Mouse (Mus musculus) limb, embryonic 11.5 days (tissue): ENCODE measurements around the gene Wrap73. TPM values are rescaled to one million over a fixed set of nuclear protein-coding genes. Genes with fewer than 3 reads are reported as not detected.

Source experiments
- ATAC-seq: fragments of 200-750 bp; cut with Nextera tagmentation; 2 replicates; pipeline ENCODE4 v1.8.0; 2017; ENCODE audit warnings: low read depth; ENCODE audit not compliant: insufficient number of reproducible peaks, low FRiP score, low TSS enrichment
- DNase-seq: peaks from one replicate; pipeline ENCODE4 v3.0.0-alpha.2; 2015; ENCODE audit warnings: low spot score
- H3K27ac ChIP-seq: fragments of 300-500 bp; sonication (generic); replicated peaks from 2 replicates; pipeline ENCODE4 v1.5.1; 2014; ENCODE audit warnings: low read depth, mild to moderate bottlenecking, low read length
- H3K27me3 ChIP-seq: fragments of 300-500 bp; sonication (generic); 2 replicates; pipeline ENCODE4 v1.6.1; 2014; ENCODE audit warnings: mild to moderate bottlenecking, low read length, mixed read lengths; ENCODE audit not compliant: control insufficient read depth, insufficient read depth
- H3K36me3 ChIP-seq: fragments of 300-500 bp; sonication (generic); 2 replicates; pipeline ENCODE4 v1.6.1; 2014; ENCODE audit warnings: mild to moderate bottlenecking, low read length, moderate library complexity, mixed read lengths; ENCODE audit not compliant: control insufficient read depth, insufficient read depth
- H3K4me1 ChIP-seq: fragments of 300-500 bp; sonication (generic); 2 replicates; pipeline ENCODE4 v1.6.1; 2014; ENCODE audit warnings: low read length, mixed read lengths; ENCODE audit not compliant: control insufficient read depth, insufficient read depth
- H3K4me2 ChIP-seq: fragments of 300-500 bp; sonication (generic); 2 replicates; pipeline ENCODE4 v1.6.1; 2014; ENCODE audit warnings: low read depth, mild to moderate bottlenecking, moderate library complexity; ENCODE audit not compliant: severe bottlenecking
- H3K4me3 ChIP-seq: fragments of 300-500 bp; sonication (generic); 2 replicates; pipeline ENCODE4 v1.5.1; 2014; ENCODE audit warnings: low read depth, low read length
- H3K9ac ChIP-seq: fragments of 300-500 bp; sonication (generic); 2 replicates; pipeline ENCODE4 v1.6.1; 2014; ENCODE audit warnings: mild to moderate bottlenecking, low read length
- H3K9me3 ChIP-seq: fragments of 300-500 bp; sonication (generic); 2 replicates; pipeline ENCODE4 v1.6.1; 2016; ENCODE audit warnings: low read length; ENCODE audit not compliant: control insufficient read depth
- WGBS: fragments of 180-500 bp; shearing (Covaris S2); extraction: QIAGEN DNeasy Blood & Tissue Kit; methylation state at CpG from one replicate; pipeline ENCODE4 v1.1.7; 2014; 5-methylcytosine and 5-hydroxymethylcytosine counted together
- polyA plus RNA-seq: library from polyadenylated mRNA; unstranded; fragments of >200 nt; fragmentation: Nextera tagmentation; extraction: Ambion mirVana; gene quantifications from 2 replicates; pipeline ENCODE4 v1.2.1, GENCODE M21; 2014

The Wrap73 gene
- polyA plus RNA-seq, 1 experiment from 2014 or later: 48.0 TPM

DNA sequence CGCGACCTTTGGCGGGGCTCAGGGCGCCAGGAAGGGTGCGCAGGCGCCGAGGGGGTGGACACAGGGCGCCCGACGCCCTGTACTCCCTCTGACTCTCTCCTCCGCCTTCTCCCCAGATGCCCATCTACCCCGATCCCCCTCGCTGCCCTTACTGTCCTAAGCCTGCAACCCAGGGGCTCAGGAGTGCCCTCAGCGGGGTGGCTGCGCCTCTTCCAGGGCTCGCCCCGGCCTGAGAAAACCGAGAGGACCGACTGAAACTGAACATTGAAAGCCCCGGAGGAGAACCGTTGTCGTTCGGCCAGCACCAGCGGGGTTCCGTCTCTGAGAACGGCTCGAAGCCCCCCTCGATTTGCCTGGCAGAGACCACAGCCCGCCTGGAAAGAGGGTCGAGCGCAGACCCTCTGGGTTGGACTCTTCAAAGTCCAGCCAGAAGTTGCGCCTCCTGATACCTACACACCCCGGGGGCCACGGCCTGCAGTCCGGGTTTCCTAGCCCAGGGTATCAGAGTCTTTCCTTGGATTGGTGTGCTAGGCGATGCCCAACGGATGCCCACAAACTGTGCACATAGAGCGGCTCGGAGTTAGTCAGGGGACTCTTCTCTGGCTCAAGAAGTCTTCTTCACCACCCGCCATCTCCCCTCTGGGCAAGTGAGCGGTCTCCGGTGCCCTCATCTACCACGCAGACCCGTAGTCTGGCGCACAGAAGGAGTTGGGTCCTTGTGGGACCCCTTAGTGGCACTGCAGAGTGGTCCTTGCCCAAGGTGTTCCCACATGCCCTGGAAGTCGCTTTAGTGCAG lies 1.8 kb upstream of the Wrap73 start:
- H3K4me1 ChIP-seq: peaks cover 13% of the 10 kb centered on the region; the same call in 1 of the 2 replicates
- H3K36me3 ChIP-seq: no peaks in the 10 kb centered on the region
- peak overlapping the region; percentile 38 for H3K4me3 ChIP-seq
- H3K9ac ChIP-seq: peak overlapping the region; percentile 47
- H3K27me3 ChIP-seq: peaks cover 57% of the 10 kb centered on the region
- H3K9me3 ChIP-seq: no peaks in the 10 kb centered on the region
- H3K4me2 ChIP-seq: peak overlapping the region; percentile 78
- ATAC-seq (no peak), DNase-seq (peak; percentile 62)
- no peak overlapping the region for H3K27ac ChIP-seq
- 2% methylated on average over 37 of the region's 46 CpGs for WGBS

DNA sequence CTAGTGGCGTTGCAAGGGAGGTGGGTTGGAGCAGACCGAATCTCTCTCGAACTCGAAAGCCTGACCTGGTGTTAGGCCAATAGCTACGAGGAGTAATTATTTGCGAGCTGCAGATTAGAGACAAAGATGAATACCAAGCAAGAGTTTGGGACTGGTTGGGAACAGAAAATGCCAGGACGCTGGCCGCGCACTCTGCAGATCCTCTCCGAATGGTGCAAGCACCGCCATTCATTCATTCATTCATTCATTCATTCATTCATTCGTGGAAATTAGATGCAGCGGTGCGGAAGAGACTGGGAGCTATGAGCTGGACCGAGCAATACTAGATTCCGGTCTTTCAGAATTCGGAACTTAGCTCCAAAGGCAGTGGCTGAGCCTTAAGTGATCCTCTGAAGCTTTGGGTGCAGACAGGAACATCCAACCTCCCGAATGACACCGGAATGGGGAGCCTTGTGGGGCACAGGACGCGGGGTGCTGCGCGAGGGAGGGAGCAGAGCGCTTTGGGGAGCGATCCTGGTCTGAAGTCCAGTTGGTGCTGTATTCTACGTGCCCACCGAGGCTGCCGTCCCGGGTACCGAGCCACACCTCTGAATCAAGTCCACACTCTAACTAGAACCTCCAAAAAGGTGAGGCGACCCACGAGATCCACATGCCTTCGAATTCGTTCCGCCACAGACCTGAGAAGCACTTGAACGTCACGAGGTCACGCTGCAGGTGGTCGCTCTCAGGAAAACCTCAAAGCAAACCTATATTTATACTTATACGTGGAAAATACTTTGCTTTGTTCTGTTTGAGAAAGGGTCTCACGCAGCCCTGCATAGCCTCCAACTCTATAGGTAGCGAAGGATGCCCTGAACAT lies 934 bp upstream of the Wrap73 start:
- peak; percentile 32 for DNase-seq
- Histone ChIP-seq H3K9me3 (no peaks in the 10 kb centered on the region), H3K4me1 (peaks cover 13% of the 10 kb centered on the region; the same call in 1 of the 2 replicates), H3K4me3 (peak overlapping the region; percentile 10; the same call in 1 of the 2 replicates), H3K9ac (no peak overlapping the region), H3K4me2 (peak overlapping the region; percentile 4; the same call in 1 of the 2 replicates), H3K27ac (no peak overlapping the region), H3K27me3 (peaks cover 52% of the 10 kb centered on the region), H3K36me3 (no peaks in the 10 kb centered on the region; the same call in 1 of the 2 replicates)
- no peak for ATAC-seq
- 1% methylated on average over 42 of the region's 42 CpGs for WGBS

DNA sequence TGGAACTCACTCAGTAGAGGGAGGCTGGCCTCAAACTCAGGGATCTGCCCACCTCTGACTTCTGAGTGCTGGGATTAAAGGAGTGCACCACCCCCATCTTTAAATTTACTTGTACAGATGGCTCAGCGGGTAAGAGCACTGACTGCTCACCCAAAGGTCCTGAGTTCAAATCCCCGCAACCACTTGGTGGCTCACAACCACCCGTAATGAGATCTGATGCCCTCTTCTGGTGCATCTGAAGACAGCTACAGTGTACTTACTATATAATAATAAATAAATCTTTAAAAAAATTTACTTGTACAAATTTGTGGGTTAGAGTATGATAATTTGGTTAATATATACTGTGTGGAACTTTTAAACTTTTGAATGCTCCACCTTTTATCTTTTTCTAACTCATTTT lies 2.5 kb downstream of the Wrap73 start:
- 85% methylated on average over 3 of the region's 3 CpGs for WGBS
- DNase-seq: no peak

DNA sequence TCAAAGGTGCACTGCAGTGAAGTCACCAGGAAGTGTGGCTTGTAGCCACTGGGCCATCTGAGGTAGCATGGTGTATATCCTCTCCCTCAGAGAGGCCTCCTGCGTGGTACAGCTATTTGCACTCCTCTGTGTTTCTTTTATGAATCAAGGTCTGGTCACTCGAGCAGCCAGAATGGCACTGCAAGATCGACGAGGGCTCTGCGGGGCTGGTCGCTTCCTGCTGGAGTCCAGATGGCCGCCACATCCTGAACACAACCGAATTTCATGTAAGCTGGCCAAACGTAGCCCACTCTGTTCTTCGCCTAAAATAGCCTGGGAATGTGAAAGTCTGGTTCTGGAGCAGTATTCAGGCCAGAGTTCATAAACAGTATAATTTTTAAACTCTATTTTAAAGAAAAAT lies 4.2 kb downstream of the Wrap73 start:
- WGBS: 84% methylated on average over 10 of the region's 10 CpGs
- Histone ChIP-seq H3K4me3 (no peak overlapping the region), H3K4me1 (peaks cover 6% of the 10 kb centered on the region; the same call in 1 of the 2 replicates), H3K4me2 (no peak overlapping the region), H3K9me3 (no peaks in the 10 kb centered on the region), H3K27me3 (peaks cover 5% of the 10 kb centered on the region), H3K9ac (no peak overlapping the region), H3K36me3 (peaks cover 8% of the 10 kb centered on the region; the same call in 1 of the 2 replicates), H3K27ac (no peak overlapping the region)
- no peak for DNase-seq
- ATAC-seq: no peak

More for the DNA sequence above, 2.5 kb downstream of the Wrap73 start:
- no peaks in the 10 kb centered on the region for H3K9me3 ChIP-seq
- H3K27me3 ChIP-seq: peaks cover 19% of the 10 kb centered on the region
- ATAC-seq: no peak
- H3K9ac ChIP-seq: no peak overlapping the region
- H3K4me3 ChIP-seq: no peak overlapping the region
- no peak overlapping the region for H3K27ac ChIP-seq
- H3K4me1 ChIP-seq: peaks cover 12% of the 10 kb centered on the region; the same call in 1 of the 2 replicates
- peaks cover 8% of the 10 kb centered on the region; the same call in 1 of the 2 replicates for H3K36me3 ChIP-seq
- no peak overlapping the region for H3K4me2 ChIP-seq

DNA sequence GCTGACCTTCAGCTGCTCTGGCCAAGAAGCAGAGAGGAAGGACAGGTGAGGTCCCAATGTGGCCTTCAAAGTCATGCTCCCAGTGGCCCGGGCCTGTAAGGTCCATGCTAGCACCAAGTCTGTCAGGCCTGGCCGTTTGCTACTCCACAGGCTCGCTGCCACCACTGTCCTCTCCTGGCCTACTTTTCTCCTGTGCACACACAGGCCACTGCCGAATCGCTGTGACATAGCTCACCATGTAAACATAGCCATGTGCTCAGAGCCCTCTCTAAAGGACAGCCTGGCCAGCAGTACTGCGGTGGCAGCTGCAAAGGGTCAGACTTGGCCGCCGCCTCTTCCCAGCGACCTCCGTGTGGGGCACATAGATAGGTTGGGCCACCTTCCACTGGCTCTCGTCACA lies 11.9 kb downstream of the Wrap73 start:
- Histone ChIP-seq H3K4me1 (no peaks in the 10 kb centered on the region), H3K9me3 (no peaks in the 10 kb centered on the region), H3K27me3 (no peaks in the 10 kb centered on the region), H3K36me3 (peaks cover 23% of the 10 kb centered on the region), H3K27ac (no peak overlapping the region), H3K4me3 (no peak overlapping the region), H3K9ac (no peak overlapping the region), H3K4me2 (no peak overlapping the region)
- no peak for ATAC-seq
- DNase-seq: no peak
- 72% methylated on average over 11 of the region's 11 CpGs for WGBS

DNA sequence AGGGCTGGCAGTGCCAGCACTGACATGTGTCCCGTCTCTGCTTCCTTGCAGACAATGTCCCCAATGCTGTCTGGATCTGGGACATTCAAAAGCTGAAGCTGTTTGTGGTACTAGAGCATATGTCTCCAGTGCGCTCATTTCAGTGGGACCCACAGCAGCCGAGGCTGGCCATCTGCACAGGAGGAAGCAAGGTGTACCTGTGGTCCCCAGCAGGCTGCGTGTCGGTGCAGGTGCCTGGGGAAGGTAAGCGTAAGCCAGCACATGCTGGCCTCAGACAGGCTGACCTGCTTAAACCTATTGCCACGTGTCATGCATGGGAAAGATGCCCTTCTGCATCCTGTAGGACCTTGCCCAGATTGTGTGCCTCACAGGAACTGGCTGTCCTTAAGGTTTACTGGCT lies 13.9 kb downstream of the Wrap73 start:
- DNase-seq: no peak
- no peak overlapping the region for H3K27ac ChIP-seq
- H3K36me3 ChIP-seq: peaks cover 22% of the 10 kb centered on the region
- ATAC-seq: no peak
- no peaks in the 10 kb centered on the region for H3K9me3 ChIP-seq
- H3K27me3 ChIP-seq: no peaks in the 10 kb centered on the region
- 83% methylated on average over 7 of the region's 7 CpGs for WGBS
- no peak overlapping the region for H3K4me3 ChIP-seq
- no peak overlapping the region for H3K4me2 ChIP-seq
- no peak overlapping the region for H3K9ac ChIP-seq
- peaks cover 6% of the 10 kb centered on the region; the same call in 1 of the 2 replicates for H3K4me1 ChIP-seq

DNA sequence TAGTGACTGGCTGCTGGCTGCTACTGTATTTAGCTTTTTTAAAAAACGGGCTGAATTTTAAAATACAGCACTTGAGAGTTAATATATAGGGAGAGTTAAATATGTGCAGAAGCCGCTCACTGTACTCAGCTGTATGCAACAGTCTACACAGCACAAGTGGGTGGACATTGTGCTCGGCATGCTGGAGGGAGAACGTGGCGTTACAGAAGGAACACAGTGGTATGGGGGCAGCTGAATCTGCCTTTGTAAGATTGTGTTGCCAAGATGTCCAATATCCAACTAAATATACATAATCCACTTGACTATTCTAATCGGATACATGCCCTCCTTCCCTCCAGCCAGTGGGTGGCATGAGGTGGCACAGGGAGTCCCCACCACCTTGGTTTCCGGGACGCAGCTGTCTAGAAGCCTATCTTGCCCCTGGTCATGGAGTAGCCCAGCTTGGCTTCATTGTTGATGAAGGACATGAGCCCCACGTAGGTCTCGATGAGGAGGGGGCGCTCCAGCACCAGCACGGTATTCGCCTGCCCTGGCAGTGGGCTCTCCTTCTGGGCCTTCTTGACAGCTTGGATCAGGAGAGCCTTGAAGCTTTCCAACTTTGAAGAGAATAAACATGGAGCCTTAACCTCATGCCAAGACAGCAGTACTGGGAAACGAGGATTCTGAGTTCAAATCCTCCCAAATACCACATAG lies 15.9 kb downstream of the Wrap73 start:
- ATAC-seq (no peak), DNase-seq (no peak)
- no peak overlapping the region for H3K9ac ChIP-seq
- H3K9me3 ChIP-seq: no peaks in the 10 kb centered on the region
- H3K27ac ChIP-seq: no peak overlapping the region
- WGBS: 93% methylated on average over 14 of the region's 14 CpGs
- H3K4me2 ChIP-seq: no peak overlapping the region
- no peak overlapping the region for H3K4me3 ChIP-seq
- H3K36me3 ChIP-seq: peaks cover 19% of the 10 kb centered on the region
- H3K27me3 ChIP-seq: no peaks in the 10 kb centered on the region
- peaks cover 10% of the 10 kb centered on the region; the same call in 1 of the 2 replicates for H3K4me1 ChIP-seq

DNA sequence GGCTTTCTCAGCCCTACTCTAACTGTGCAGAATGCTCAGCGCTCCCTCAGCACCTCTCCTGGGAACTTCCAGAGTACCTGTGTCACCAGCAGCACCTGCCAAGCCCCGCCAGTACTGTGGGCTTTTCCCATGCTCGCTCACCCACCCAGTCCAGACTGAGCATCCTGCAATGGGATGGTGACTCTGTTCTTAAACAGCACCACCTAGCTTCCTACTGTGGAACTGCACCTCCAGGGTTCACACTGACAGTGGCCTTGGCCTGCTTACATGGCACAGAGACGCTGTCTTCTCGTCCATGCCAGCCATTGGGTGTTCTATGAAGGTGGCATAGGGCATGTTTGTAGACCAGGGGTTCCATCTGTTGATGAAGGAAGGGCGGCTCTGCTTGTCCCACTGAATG lies 16.8 kb downstream of the Wrap73 start:
- Histone ChIP-seq H3K36me3 (peaks cover 18% of the 10 kb centered on the region), H3K4me3 (no peak overlapping the region), H3K27me3 (no peaks in the 10 kb centered on the region), H3K9ac (no peak overlapping the region), H3K4me1 (peaks cover 10% of the 10 kb centered on the region; the same call in 1 of the 2 replicates), H3K9me3 (no peaks in the 10 kb centered on the region), H3K4me2 (no peak overlapping the region), H3K27ac (no peak overlapping the region)
- DNase-seq (peak; percentile 91), ATAC-seq (no peak; the same call in 1 of the 2 replicates)
- 18% methylated on average over 6 of the region's 6 CpGs for WGBS
